8 mouse cellular contexts compared by ENCODE assay signal in genomic region chr19:32760499-32760898, GRCm38 (mm10). TPM values are rescaled to one million over a fixed set of nuclear protein-coding genes. Genes with fewer than 3 reads are reported as not detected.
A peak's percentile ranks its signal among the peaks of the same experiment; 100 is the strongest.
DNase-seq lines count a peak whose midpoint lies in the region.

No protein-coding gene starts in this region.

- peaks cover 20% of the 10 kb centered on the region for H3K36me3 ChIP-seq in hindbrain, embryonic 10.5 days
- H3K36me3 ChIP-seq in megakaryocyte, embryonic 14.5 days (replicated peaks; ENCODE audit: low read length): peaks cover 25% of the 10 kb centered on the region

- H3K27ac ChIP-seq in hindbrain, embryonic 10.5 days: no peak overlapping the region

- DNase-seq in heart, adult 11 months: peak; percentile 91
- DNase-seq in heart, postnatal 36 days: no peak
- peak; percentile 35 for DNase-seq in Muller cell, postnatal 12 days (ENCODE audit: inconsistent ontology term)
- no peak for DNase-seq in hindbrain, embryonic 10.5 days (ENCODE audit: low spot score)
- no peak for DNase-seq in cerebellum, adult 11 months
- DNase-seq in spleen, postnatal 10 days (ENCODE audit: low spot score in 2 of 2): no peak
- no peak for DNase-seq in adrenal gland, postnatal 14 days

- intact Hi-C loops in heart, postnatal 36 days (cut with DNase I): loop anchor here (2.0 kb wide), 1 partner anchor 18 kb away; no protein-coding TSS in a partner anchor

- WGBS in hindbrain, embryonic 10.5 days: 42% methylated on average over 6 of the region's 6 CpGs

- H3K27me3 ChIP-seq in hindbrain, embryonic 10.5 days (ENCODE audit: insufficient read depth, poor library complexity, severe bottlenecking): no peaks in the 10 kb centered on the region
- peaks cover 8% of the 10 kb centered on the region for H3K27me3 ChIP-seq in megakaryocyte, embryonic 14.5 days (replicated peaks)

- H3K9me3 ChIP-seq in hindbrain, embryonic 10.5 days: no peaks in the 10 kb centered on the region
- no peaks in the 10 kb centered on the region for H3K9me3 ChIP-seq in megakaryocyte, embryonic 14.5 days

- peak overlapping the region; percentile 98 for H3K4me3 ChIP-seq in hindbrain, embryonic 10.5 days
- H3K4me3 ChIP-seq in megakaryocyte, embryonic 14.5 days (replicated peaks): peak overlapping the region; percentile 99

- peaks cover 22% of the 10 kb centered on the region for H3K4me1 ChIP-seq in hindbrain, embryonic 10.5 days (replicated peaks)
- H3K4me1 ChIP-seq in megakaryocyte, embryonic 14.5 days: peaks cover 36% of the 10 kb centered on the region

RNA-seq across cellular contexts. Expression of gene Pten, which starts 3.2 kb away (rescaled TPM):
- total RNA-seq in heart, postnatal 36 days (2021): 10 to 100 TPM; 60.3 to 71.1 TPM
- 5.1 and 7.7 TPM in 2 replicates for polyA plus RNA-seq in hindbrain, embryonic 10.5 days (2016; fragmentation: Nextera tagmentation; extraction: Ambion mirVana)
- polyA plus RNA-seq in megakaryocyte, embryonic 14.5 days (2012; ENCODE audit: insufficient read depth, low replicate concordance): 7.1 and 17.5 TPM in 2 replicates
- total RNA-seq in adrenal gland, postnatal 14 days (2021): 72.1 and 74.9 TPM in 2 replicates

RNA-seq across cellular contexts. Expression of gene Atad1, which starts 20.9 kb away (rescaled TPM):
- total RNA-seq in heart, postnatal 36 days (2021): 10 to 100 TPM; 78.8 to 91.7 TPM
- polyA plus RNA-seq in hindbrain, embryonic 10.5 days (2016; fragmentation: Nextera tagmentation; extraction: Ambion mirVana): 72.7 and 77.5 TPM in 2 replicates
- 2.4 TPM in 1 of 2 replicates, not detected in the other for polyA plus RNA-seq in megakaryocyte, embryonic 14.5 days (2012; ENCODE audit: insufficient read depth, low replicate concordance)
- 65.0 and 74.0 TPM in 2 replicates for total RNA-seq in adrenal gland, postnatal 14 days (2021)

Comparison
In these comparisons a context has a peak if more than half of its experiments do, and no peak if none do; other contexts are left out.
1. DNase-seq: peak in heart, adult 11 months (single experiment) and Muller cell, postnatal 12 days (single experiment); none in heart, postnatal 36 days (0 of 2), hindbrain, embryonic 10.5 days (single experiment), cerebellum, adult 11 months (single experiment), spleen, postnatal 10 days (0 of 2) and adrenal gland, postnatal 14 days (single experiment).